Mouse (Mus musculus) forebrain, embryonic 11.5 days (tissue): ENCODE measurements around the gene Inca1. TPM values are rescaled to one million over a fixed set of nuclear protein-coding genes. Genes with fewer than 3 reads are reported as not detected.
A peak's percentile ranks its signal among the peaks of the same experiment; 100 is the strongest.

Source experiments
- ATAC-seq: fragments of 200-750 bp; cut with Nextera tagmentation; replicated peaks from 2 replicates; pipeline ENCODE4 v1.8.0; 2017; ENCODE audit warnings: moderate TSS enrichment; ENCODE audit not compliant: low FRiP score
- DNase-seq: peaks from one replicate; pipeline ENCODE4 v3.0.0-alpha.2; 2017; ENCODE audit warnings: low spot score
- H3K27ac ChIP-seq: fragments of 300-500 bp; sonication (generic); 2 replicates; pipeline ENCODE4 v1.5.1; 2014; ENCODE audit warnings: low read depth, low read length
- H3K27me3 ChIP-seq: fragments of 300-500 bp; sonication (generic); 2 replicates; pipeline ENCODE4 v1.6.1; 2014; ENCODE audit warnings: mild to moderate bottlenecking, low read length, mixed read lengths; ENCODE audit not compliant: control insufficient read depth, insufficient read depth
- H3K36me3 ChIP-seq: fragments of 300-500 bp; sonication (generic); 2 replicates; pipeline ENCODE4 v1.6.1; 2014; ENCODE audit warnings: mild to moderate bottlenecking, low read length, moderate library complexity, mixed read lengths; ENCODE audit not compliant: control insufficient read depth, insufficient read depth
- H3K4me1 ChIP-seq: fragments of 300-500 bp; sonication (generic); replicated peaks from 2 replicates; pipeline ENCODE4 v1.6.1; 2014; ENCODE audit warnings: low read length, mixed read lengths; ENCODE audit not compliant: control insufficient read depth, insufficient read depth
- H3K4me2 ChIP-seq: fragments of 300-500 bp; sonication (generic); 2 replicates; pipeline ENCODE4 v1.6.1; 2014; ENCODE audit warnings: low read depth, mild to moderate bottlenecking, low read length, moderate library complexity, mixed read lengths; ENCODE audit not compliant: severe bottlenecking
- H3K4me3 ChIP-seq: fragments of 300-500 bp; sonication (generic); 2 replicates; pipeline ENCODE4 v1.5.1; 2014; ENCODE audit warnings: low read depth, low read length
- H3K9ac ChIP-seq: fragments of 300-500 bp; sonication (generic); 2 replicates; pipeline ENCODE4 v1.6.1; 2014; ENCODE audit warnings: low read length
- H3K9me3 ChIP-seq: fragments of 300-500 bp; sonication (generic); 2 replicates; pipeline ENCODE4 v1.6.1; 2016; ENCODE audit warnings: low read length, mixed read lengths; ENCODE audit not compliant: control insufficient read depth
- WGBS: fragments of 180-500 bp; shearing (Covaris S2); extraction: QIAGEN DNeasy Blood & Tissue Kit; methylation state at CpG from one replicate; pipeline ENCODE4 v1.1.7; 2014; 5-methylcytosine and 5-hydroxymethylcytosine counted together
- polyA plus RNA-seq: library from polyadenylated mRNA; unstranded; fragments of >200 nt; fragmentation: Nextera tagmentation; extraction: Ambion mirVana; gene quantifications from 2 replicates; pipeline ENCODE4 v1.2.1, GENCODE M21; 2014

Gene Inca1
- polyA plus RNA-seq, 1 experiment from 2014 or later: 0.65 TPM

- H3K27ac ChIP-seq: peak overlapping the region; percentile 94
- peaks cover 6% of the 10 kb centered on the region for H3K36me3 ChIP-seq
- peak overlapping the region; percentile 99 for H3K4me3 ChIP-seq
- peaks cover 26% of the 10 kb centered on the region for H3K4me1 ChIP-seq
- H3K4me2 ChIP-seq: peak overlapping the region; percentile 97
- H3K9me3 ChIP-seq: no peaks in the 10 kb centered on the region
- peak; percentile 86 for DNase-seq
- ATAC-seq: peak; percentile 48
- peak overlapping the region; percentile 98 for H3K9ac ChIP-seq
- WGBS: under 1% methylated on average over 61 of the region's 61 CpGs
- H3K27me3 ChIP-seq: no peaks in the 10 kb centered on the region
Observed at GRCm38 (mm10) chr11:70655571-70656455, 44.1 kb downstream of the Inca1 start.

DNA sequence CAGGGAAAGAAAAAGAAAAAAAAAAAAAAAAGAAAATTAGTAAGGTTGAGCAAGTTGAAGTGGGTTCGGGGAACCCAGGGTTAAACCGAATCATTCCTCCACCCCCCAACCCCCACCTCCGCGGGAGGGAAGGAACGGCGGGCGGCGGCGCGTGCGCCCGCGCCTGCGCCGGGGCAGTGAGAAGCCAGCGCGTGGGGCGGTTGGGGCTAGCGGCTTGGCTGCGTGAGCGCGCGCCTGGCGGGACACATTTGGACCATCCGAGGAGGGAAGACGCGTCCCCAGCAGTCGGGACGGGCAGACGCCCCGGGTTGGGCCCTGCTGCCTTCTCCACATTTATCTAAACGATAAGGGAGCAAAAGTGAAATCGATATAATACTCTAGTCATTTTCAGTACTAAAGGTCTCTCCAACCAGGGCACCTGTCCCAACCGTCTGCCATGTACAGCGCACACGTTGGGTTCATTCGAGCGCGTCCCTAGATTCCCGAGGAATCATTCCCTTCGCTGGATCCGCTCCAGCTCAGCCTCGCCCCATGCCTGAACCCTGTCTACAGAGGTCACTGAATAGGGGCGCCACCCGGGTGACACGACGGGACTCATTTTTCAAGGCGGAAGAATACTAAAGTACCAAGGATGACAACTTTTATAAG lies 44.9 kb downstream of the Inca1 start:
- Histone ChIP-seq H3K9ac (peak overlapping the region; percentile 98), H3K27ac (peak overlapping the region; percentile 94), H3K4me1 (peaks cover 29% of the 10 kb centered on the region), H3K4me3 (peak overlapping the region; percentile 99), H3K4me2 (peak overlapping the region; percentile 97), H3K27me3 (no peaks in the 10 kb centered on the region), H3K9me3 (no peaks in the 10 kb centered on the region), H3K36me3 (peaks cover 12% of the 10 kb centered on the region)
- DNase-seq (peak; percentile 88), ATAC-seq (peak; percentile 48)
- under 1% methylated on average over 48 of the region's 48 CpGs for WGBS

GRCm38 (mm10) chr11:70654198-70654922 lies 45.6 kb downstream of the Inca1 start, which contains the start of gene Pfn1:
Gene Pfn1, minus strand, starts transcription at chr11:70654644.
- Histone ChIP-seq H3K4me1 (peaks cover 29% of the 10 kb centered on the region), H3K4me3 (peak within 1 kb of the TSS; percentile 99), H3K9me3 (no peaks in the 10 kb centered on the region), H3K27me3 (no peaks in the 10 kb centered on the region), H3K4me2 (peak within 1 kb of the TSS; percentile 97), H3K27ac (peak within 1 kb of the TSS; percentile 94), H3K36me3 (peaks cover 18% of the 10 kb centered on the region), H3K9ac (peak within 1 kb of the TSS; percentile 98)
- DNase-seq (peak; percentile 92), ATAC-seq (peak; percentile 38)
- WGBS: under 1% methylated on average over 57 of the region's 61 CpGs

DNA sequence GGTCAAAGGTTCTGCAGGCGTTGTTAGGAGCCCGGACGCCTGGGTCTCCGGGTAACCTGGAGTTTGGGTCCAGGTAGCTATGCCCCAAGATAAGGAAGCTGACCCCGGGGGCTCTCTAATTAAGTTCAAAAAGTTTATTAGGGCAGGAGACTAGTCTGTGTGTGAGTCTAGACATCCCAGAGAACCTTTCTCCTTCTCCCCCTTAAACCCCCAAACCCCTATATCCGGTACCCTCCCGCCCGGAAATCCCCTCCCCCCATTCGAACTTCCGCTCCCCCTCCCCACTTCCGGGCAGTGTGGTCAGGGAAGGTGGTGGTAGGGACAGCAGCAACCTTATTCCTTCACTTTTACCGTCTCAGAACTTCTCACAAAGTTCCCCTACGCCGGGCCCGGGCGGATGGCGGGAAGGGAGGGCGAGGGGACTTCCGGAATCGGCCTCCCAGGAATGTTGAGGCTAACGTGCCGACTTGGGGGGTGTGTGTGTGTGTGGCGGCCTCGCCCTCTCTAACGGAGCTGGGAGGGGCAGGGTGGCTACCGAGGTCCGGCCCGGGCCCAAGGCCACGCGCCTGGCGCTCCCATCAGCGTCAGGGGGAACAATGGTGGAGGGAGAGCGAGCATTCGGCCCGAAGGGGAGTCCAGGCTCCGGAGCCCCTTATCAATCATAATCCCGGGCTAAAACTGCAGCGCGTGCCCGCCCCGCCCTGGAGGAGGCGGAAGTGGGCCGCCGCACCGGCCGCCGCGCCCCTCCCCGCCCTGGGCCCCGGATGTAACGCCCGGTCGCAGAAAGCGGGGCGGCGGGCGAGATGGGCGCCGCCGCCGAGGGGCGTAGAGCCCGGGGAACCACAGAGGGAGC lies 46.4 kb downstream of the Inca1 start:
- peak; percentile 58 for ATAC-seq
- Histone ChIP-seq H3K4me3 (peak overlapping the region; percentile 99), H3K9me3 (no peaks in the 10 kb centered on the region), H3K27ac (peak overlapping the region; percentile 94), H3K27me3 (no peaks in the 10 kb centered on the region), H3K36me3 (peaks cover 21% of the 10 kb centered on the region), H3K4me2 (peak overlapping the region; percentile 97), H3K4me1 (peaks cover 31% of the 10 kb centered on the region), H3K9ac (peak overlapping the region; percentile 98)
- 1% methylated on average over 63 of the region's 63 CpGs for WGBS
- DNase-seq: peak; percentile 86

DNA sequence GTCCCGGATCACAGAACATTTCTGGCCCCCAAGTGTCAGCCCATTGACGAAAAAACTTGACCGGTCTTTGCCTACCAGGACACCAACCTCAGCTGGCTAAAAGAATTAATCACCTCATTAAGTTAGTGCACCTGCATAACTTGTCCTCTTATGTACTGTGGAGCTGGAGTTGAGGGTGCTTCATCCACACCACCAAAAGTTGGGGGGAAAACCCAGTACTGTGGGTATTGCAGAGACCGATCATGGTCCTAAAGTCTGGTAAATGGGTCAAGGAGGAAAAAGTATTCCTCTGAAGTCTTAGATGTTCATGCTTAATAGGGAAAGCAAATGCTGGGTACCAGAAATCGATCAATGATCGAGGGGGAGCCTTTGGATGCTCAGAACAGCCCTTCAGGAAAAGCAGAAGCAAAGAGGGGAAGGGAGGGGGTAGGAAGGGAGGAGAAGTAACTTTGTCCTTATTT lies 47.0 kb downstream of the Inca1 start:
- peak overlapping the region; percentile 94 for H3K27ac ChIP-seq
- peaks cover 21% of the 10 kb centered on the region for H3K36me3 ChIP-seq
- peaks cover 35% of the 10 kb centered on the region for H3K4me1 ChIP-seq
- H3K27me3 ChIP-seq: no peaks in the 10 kb centered on the region
- peak overlapping the region; percentile 99 for H3K4me3 ChIP-seq
- peak; percentile 41 for DNase-seq
- no peak for ATAC-seq
- peak overlapping the region; percentile 98 for H3K9ac ChIP-seq
- peak overlapping the region; percentile 97 for H3K4me2 ChIP-seq
- H3K9me3 ChIP-seq: no peaks in the 10 kb centered on the region
- WGBS: 64% methylated on average over 6 of the region's 6 CpGs

GRCm38 (mm10) chr11:70652029-70652883 lies 47.7 kb downstream of the Inca1 start:
- Histone ChIP-seq H3K4me3 (peak overlapping the region; percentile 99), H3K27ac (no peak overlapping the region), H3K36me3 (peaks cover 21% of the 10 kb centered on the region), H3K4me2 (peak overlapping the region; percentile 97), H3K9me3 (no peaks in the 10 kb centered on the region), H3K27me3 (no peaks in the 10 kb centered on the region), H3K4me1 (peaks cover 36% of the 10 kb centered on the region), H3K9ac (peak overlapping the region; percentile 98)
- WGBS: 76% methylated on average over 12 of the region's 12 CpGs
- DNase-seq: peak; percentile 50
- no peak for ATAC-seq

- ATAC-seq (no peak), DNase-seq (no peak)
- WGBS: 82% methylated on average over 2 of the region's 2 CpGs
- peaks cover 21% of the 10 kb centered on the region for H3K36me3 ChIP-seq
- no peaks in the 10 kb centered on the region for H3K9me3 ChIP-seq
- H3K4me3 ChIP-seq: no peak overlapping the region
- H3K9ac ChIP-seq: no peak overlapping the region
- no peak overlapping the region for H3K27ac ChIP-seq
- H3K27me3 ChIP-seq: no peaks in the 10 kb centered on the region
- peaks cover 29% of the 10 kb centered on the region for H3K4me1 ChIP-seq
- no peak overlapping the region for H3K4me2 ChIP-seq
Observed at GRCm38 (mm10) chr11:70651391-70651790, 48.6 kb downstream of the Inca1 start.
